Mouse (Mus musculus) heart, adult 2 months (tissue): Measurements from ENCODE around the gene Tbxas1. TPM values are rescaled to one million over a fixed set of nuclear protein-coding genes. Genes with fewer than 3 reads are reported as not detected.

ENCODE experiments used
- DNase-seq, 2 experiments: peaks; one replicate each; pipeline ENCODE4 v3.0.0; 2021
- H3K27ac ChIP-seq: fragments of 200-600 bp; 2 replicates; pipeline ENCODE4 v1.8.1; 2022
- H3K27me3 ChIP-seq: fragments of 200-500 bp; 2 replicates; pipeline ENCODE4 v1.6.1; 2012; ENCODE audit warnings: mild to moderate bottlenecking, low read length, inconsistent platforms, mixed read lengths; ENCODE audit not compliant: control insufficient read depth, insufficient read depth
- H3K36me3 ChIP-seq: fragments of 200-500 bp; 2 replicates; pipeline ENCODE4 v1.6.1; 2012; ENCODE audit warnings: low read length, inconsistent platforms; ENCODE audit not compliant: control insufficient read depth, insufficient read depth
- H3K4me1 ChIP-seq: fragments of 200-500 bp; 2 replicates; pipeline ENCODE4 v1.6.1; 2011; ENCODE audit warnings: low read length; ENCODE audit not compliant: control insufficient read depth, insufficient read depth
- H3K4me3 ChIP-seq: fragments of 200-600 bp; 2 replicates; pipeline ENCODE4 v1.8.1; 2022
- H3K79me2 ChIP-seq: fragments of 200-500 bp; replicated peaks from 2 replicates; pipeline ENCODE4 v1.6.1; 2012; ENCODE audit warnings: mild to moderate bottlenecking, inconsistent platforms, low read length, moderate library complexity, mixed read lengths; ENCODE audit not compliant: control insufficient read depth, insufficient read depth
- H3K9ac ChIP-seq: fragments of 200-500 bp; 2 replicates; pipeline ENCODE4 v1.6.1; 2012; ENCODE audit warnings: low read depth, mild to moderate bottlenecking, control low read depth, inconsistent platforms, low read length, mixed read lengths
- CTCF ChIP-seq: fragments of 200-600 bp; IDR thresholded peaks from 2 replicates; pipeline ENCODE4 v1.8.1; 2022; ENCODE audit warnings: antibody characterized with exemption, mild to moderate bottlenecking, moderate library complexity
- EP300 ChIP-seq: fragments of 200-500 bp; IDR thresholded peaks from 2 replicates; pipeline ENCODE4 v1.6.1; 2011; ENCODE audit warnings: low read depth, low read length, control low read depth; ENCODE audit not compliant: insufficient read depth
- POLR2A ChIP-seq: fragments of 200-500 bp; IDR thresholded peaks from 2 replicates; pipeline ENCODE4 v1.6.1; 2011; ENCODE audit warnings: mild to moderate bottlenecking, low read depth, low read length, control low read depth; ENCODE audit not compliant: insufficient read depth
- WGBS: fragments of 180-500 bp; shearing (Covaris S2); methylation state at CpG from one replicate; pipeline ENCODE4 v1.1.7; 2018; 5-methylcytosine and 5-hydroxymethylcytosine counted together
- intact Hi-C: fragments of 180-260 bp; cut with DNase I; formaldehyde crosslinking; loops from one replicate; pipeline ENCODE4 v1.15.1; 2025
- polyA plus RNA-seq: library from polyadenylated mRNA; depleted of rRNA; stranded (reverse); fragments of >200 nt; gene quantifications from 2 replicates; pipeline ENCODE4 v1.2.3, GENCODE M21; 2012
- total RNA-seq, 2 experiments: library from RNA; stranded (reverse); gene quantifications; 2 replicates each; pipeline ENCODE4 v1.2.3; 2021

Gene Tbxas1
- total and polyA plus RNA-seq, 3 experiments, result 1.9 to 2.7 (median 2.1) TPM

GRCm38 (mm10) chr6:38876071-38876911, 1.1 kb downstream of the Tbxas1 start, which contains the start of gene Hipk2:
Gene Hipk2 (minus strand): TSS chr6:38876165.
- Histone ChIP-seq H3K4me3 (peak within 1 kb of the TSS; percentile 76), H3K36me3 (no peaks in the 10 kb centered on the region), H3K27me3 (no peaks in the 10 kb centered on the region; the same call in 1 of the 2 replicates), H3K27ac (peak within 1 kb of the TSS; percentile 90), H3K4me1 (no peaks in the 10 kb centered on the region; the same call in 1 of the 2 replicates), H3K79me2 (no peaks in the 10 kb centered on the region), H3K9ac (peak within 1 kb of the TSS; percentile 99)
- intact Hi-C loops, result loop anchor here (5.0 to 10.0 kb wide), 2 partner anchors 124 to 341 kb away; partner anchors contain the start of gene Fmc1
- no peak for TF ChIP-seq EP300
- TF ChIP-seq CTCF, result peak; percentile 39
- 0 out of 2 replicates have a peak, but pooled peaks have one; percentile 7 for TF ChIP-seq POLR2A
- peak; percentile 88 to 91 for DNase-seq
- WGBS, result 1% methylated on average over 108 of the region's 108 CpGs

GRCm38 (mm10) chr6:38877674-38878073, 2.5 kb downstream of the Tbxas1 start:
- no peak overlapping the region for H3K4me3 ChIP-seq
- H3K9ac ChIP-seq, result no peak overlapping the region
- no peak overlapping the region for H3K27ac ChIP-seq
- no peaks in the 10 kb centered on the region; the same call in 1 of the 2 replicates for H3K4me1 ChIP-seq
- 96% methylated on average over 2 of the region's 2 CpGs for WGBS
- DNase-seq, result no peak
- TF ChIP-seq POLR2A, result no peak
- TF ChIP-seq EP300, result no peak
- TF ChIP-seq CTCF, result no peak
- no peaks in the 10 kb centered on the region for H3K79me2 ChIP-seq
- intact Hi-C loops, result loop anchor here (5.0 to 10.0 kb wide), 2 partner anchors 125 to 343 kb away; partner anchors contain the start of gene Fmc1
- no peaks in the 10 kb centered on the region for H3K36me3 ChIP-seq
- no peaks in the 10 kb centered on the region; the same call in 1 of the 2 replicates for H3K27me3 ChIP-seq

GRCm38 (mm10) chr6:38881468-38881867, 6.3 kb downstream of the Tbxas1 start:
- intact Hi-C loops, result no loop called here
- Histone ChIP-seq H3K9ac (no peak overlapping the region), H3K36me3 (no peaks in the 10 kb centered on the region), H3K4me1 (no peaks in the 10 kb centered on the region; the same call in 1 of the 2 replicates), H3K4me3 (no peak overlapping the region), H3K27ac (no peak overlapping the region), H3K27me3 (no peaks in the 10 kb centered on the region; the same call in 1 of the 2 replicates), H3K79me2 (no peaks in the 10 kb centered on the region)
- no peak for DNase-seq
- TF ChIP-seq EP300 (no peak), CTCF (no peak), POLR2A (no peak)
- WGBS, result 83% methylated on average over 2 of the region's 2 CpGs

- WGBS, result 55% methylated on average over 6 of the region's 6 CpGs
These were observed 6.8 kb downstream of the Tbxas1 start for GRCm38 (mm10) chr6:38881975-38882374.

GRCm38 (mm10) chr6:38882728-38883171, 7.5 kb downstream of the Tbxas1 start:
- Histone ChIP-seq H3K9ac (no peak overlapping the region), H3K4me3 (no peak overlapping the region), H3K36me3 (no peaks in the 10 kb centered on the region), H3K27me3 (no peaks in the 10 kb centered on the region; the same call in 1 of the 2 replicates), H3K27ac (no peak overlapping the region), H3K79me2 (no peaks in the 10 kb centered on the region), H3K4me1 (no peaks in the 10 kb centered on the region; the same call in 1 of the 2 replicates)
- TF ChIP-seq POLR2A (no peak), CTCF (no peak), EP300 (no peak)
- 37% methylated on average over 6 of the region's 6 CpGs for WGBS
- intact Hi-C loops, result no loop called here
- DNase-seq, result no peak

More at GRCm38 (mm10) chr6:38881975-38882374, 6.8 kb downstream of the Tbxas1 start:
- intact Hi-C loops, result no loop called here
- no peak for DNase-seq
- TF ChIP-seq CTCF (no peak), POLR2A (no peak), EP300 (no peak)
- no peak overlapping the region for H3K9ac ChIP-seq
- H3K79me2 ChIP-seq, result no peaks in the 10 kb centered on the region
- H3K27ac ChIP-seq, result no peak overlapping the region
- H3K4me3 ChIP-seq, result no peak overlapping the region
- H3K36me3 ChIP-seq, result no peaks in the 10 kb centered on the region
- no peaks in the 10 kb centered on the region; the same call in 1 of the 2 replicates for H3K4me1 ChIP-seq
- H3K27me3 ChIP-seq, result no peaks in the 10 kb centered on the region; the same call in 1 of the 2 replicates

GRCm38 (mm10) chr6:38884482-38884881, 9.3 kb downstream of the Tbxas1 start:
- Histone ChIP-seq H3K4me3 (no peak overlapping the region), H3K27me3 (no peaks in the 10 kb centered on the region), H3K4me1 (no peaks in the 10 kb centered on the region; the same call in 1 of the 2 replicates), H3K79me2 (no peaks in the 10 kb centered on the region), H3K27ac (no peak overlapping the region), H3K36me3 (no peaks in the 10 kb centered on the region), H3K9ac (no peak overlapping the region)
- DNase-seq, result no peak
- 64% methylated on average over 3 of the region's 3 CpGs for WGBS
- intact Hi-C loops, result no loop called here
- TF ChIP-seq CTCF (no peak), POLR2A (no peak), EP300 (no peak)
